Mouse (Mus musculus) mature B cell (primary cell): Measurements from ENCODE around the gene Large1.
"Not testable (repeated sequence)": the region's sequence is repeated elsewhere in the genome, so short reads cannot be mapped to it uniquely, and the experiment has no call there.

Experiments
- in situ Hi-C: fragments of 300-500 bp; cut with MboI; formaldehyde crosslinking; loops from 2 replicates; pipeline ENCODE4 v1.14.3; 2019

Gene Large1

GRCm38 (mm10) chr8:73353108-73353793 lies at the start of gene Large1:
TSS of gene Large1 (minus strand) at chr8:73353540.
- in situ Hi-C loops: no loop called here

DNA sequence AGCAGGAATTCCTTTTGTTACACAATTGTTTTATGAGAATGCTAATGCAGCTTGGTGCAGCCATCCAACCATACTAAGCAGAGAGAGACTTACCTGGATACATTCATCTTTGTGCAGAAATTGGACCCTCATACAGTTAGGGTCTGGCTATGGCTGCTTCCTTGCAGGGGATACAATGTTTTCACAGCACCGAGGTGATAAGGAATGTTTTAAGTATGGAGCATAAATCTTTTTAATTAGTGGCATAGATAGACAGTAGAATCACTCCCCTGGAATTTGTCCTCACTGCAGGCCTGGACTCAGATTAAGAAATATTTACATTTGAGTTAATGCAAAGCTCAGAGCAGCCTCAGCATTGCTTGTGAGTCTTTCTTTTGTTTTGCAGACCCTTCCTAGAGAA lies 47.0 kb upstream of the Large1 start:
- in situ Hi-C loops: no loop called here

- in situ Hi-C loops: not testable (repeated sequence)
Observed at GRCm38 (mm10) chr8:73373001-73373400, 19.7 kb upstream of the Large1 start.

- in situ Hi-C loops: no loop called here
Observed at GRCm38 (mm10) chr8:73355979-73356378, 2.6 kb upstream of the Large1 start.

DNA sequence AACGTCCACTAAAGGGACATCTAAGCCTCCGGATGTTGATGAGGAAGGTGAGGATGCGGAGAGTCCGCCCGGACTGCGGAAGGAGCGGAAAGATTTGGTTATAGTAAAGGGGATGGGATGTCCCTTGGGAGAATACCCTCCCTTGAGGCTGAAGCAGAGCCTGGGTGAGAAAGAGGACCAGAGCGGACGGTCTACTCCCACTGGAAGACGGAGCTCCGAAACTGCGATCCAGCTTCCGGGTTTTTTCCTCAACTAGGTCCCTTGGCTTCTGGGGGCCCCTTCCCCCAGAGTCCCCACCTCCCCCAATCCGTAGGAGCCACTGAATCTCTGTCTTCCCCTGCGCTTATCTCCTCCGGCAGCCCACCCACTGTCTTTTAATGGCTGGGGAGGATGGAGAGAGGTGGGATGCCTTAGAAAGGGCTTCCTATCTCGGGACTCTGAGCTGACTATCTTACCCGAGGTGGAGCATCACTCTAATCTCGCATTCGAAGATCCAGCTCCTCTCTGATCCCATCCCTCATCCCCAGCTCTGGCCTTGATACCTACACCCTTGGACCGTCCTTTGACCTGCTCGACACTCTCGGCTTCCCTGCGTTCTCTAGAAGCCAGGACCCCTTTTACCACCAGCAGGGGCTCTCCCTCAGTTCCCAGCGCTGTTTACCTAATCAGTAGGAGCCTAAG lies 1.0 kb upstream of the Large1 start:
- in situ Hi-C loops: no loop called here

GRCm38 (mm10) chr8:73353794-73354179 lies 447 bp upstream of the Large1 start:
- in situ Hi-C loops: no loop called here

GRCm38 (mm10) chr8:73352301-73353107 lies 836 bp downstream of the Large1 start:
- in situ Hi-C loops: no loop called here

DNA sequence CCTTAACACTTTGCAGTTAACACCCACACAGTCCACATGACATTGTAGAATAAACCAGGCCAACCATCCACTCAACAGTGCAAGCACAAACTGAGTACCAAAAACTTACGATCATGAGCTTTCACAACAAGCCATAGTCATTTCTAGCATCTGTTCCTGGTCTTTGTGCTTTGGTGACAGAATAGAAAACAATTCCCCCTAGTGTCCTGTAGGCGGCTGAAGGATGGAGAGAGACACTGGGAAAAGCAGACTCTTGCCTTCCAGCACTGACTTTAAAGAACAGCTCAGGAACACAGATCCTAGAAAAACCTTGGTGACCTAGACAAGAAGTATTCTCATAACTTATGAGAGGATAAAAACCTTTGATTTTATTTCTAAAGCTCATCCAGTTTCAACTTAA lies 3.0 kb downstream of the Large1 start:
- in situ Hi-C loops: no loop called here

- in situ Hi-C loops: no loop called here
Observed at GRCm38 (mm10) chr8:73342761-73343395, 10.5 kb downstream of the Large1 start.

DNA sequence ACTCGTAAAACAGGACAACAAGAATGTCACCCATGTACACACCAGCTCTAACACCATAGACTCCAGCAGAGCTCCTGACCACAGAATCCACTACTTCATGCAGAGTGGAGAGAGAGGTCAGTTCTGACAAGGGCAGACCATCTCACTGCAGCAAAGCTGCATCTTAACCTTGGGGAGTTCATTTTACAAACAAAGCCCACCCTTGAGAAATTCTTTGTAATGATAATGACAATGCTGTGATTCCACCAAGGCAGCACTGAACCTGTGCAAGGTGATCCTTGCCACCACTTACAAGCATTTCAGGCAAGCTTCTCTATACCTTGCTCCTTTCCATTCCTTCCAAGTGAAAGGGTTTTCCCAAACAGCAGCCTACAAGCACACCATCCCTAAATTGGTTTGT lies 16.5 kb downstream of the Large1 start:
- in situ Hi-C loops: no loop called here

DNA sequence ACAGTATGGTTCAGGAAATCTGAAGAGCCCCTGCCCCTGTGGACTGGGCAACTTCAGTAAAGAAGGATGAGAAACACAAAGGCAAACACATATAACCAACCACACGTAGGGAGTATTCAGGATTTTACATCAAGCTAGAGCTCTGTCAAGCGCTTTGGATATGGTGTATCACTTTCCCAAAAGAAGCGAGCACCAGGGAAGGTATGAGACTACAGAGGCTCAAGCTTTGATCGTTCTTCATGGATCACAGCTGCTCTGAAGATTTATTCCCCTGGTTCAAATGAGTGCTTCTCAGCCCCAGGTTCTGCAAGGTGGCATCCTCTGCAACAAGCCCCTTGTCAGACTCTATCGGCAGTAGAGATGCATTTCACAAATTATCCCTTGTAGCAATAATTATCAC lies 24.2 kb downstream of the Large1 start:
- in situ Hi-C loops: no loop called here

- in situ Hi-C loops: no loop called here
Observed at GRCm38 (mm10) chr8:73328056-73328455, 25.3 kb downstream of the Large1 start.

GRCm38 (mm10) chr8:73324667-73325066 lies 28.7 kb downstream of the Large1 start:
- in situ Hi-C loops: no loop called here

DNA sequence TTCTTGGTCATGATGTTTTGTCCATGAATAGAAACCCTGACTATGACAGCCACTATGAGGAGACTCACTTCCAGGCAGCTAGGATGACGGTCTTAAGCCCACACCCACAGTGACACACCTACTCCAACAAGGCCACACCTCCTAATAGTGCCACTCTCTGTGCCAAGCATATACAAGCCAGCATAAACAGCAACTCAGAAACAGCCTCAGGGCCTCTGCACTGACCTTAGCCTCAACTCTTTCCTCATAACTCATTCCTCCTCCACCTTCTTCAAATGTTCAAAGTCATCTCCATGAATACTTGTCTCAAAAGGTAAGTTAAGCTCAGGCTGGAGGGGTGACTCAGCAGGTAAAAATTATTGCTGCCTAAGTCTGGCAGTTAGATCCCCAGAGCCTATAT lies 29.7 kb downstream of the Large1 start:
- in situ Hi-C loops: no loop called here

GRCm38 (mm10) chr8:73319500-73319899 lies 33.8 kb downstream of the Large1 start:
- in situ Hi-C loops: not testable (repeated sequence)

DNA sequence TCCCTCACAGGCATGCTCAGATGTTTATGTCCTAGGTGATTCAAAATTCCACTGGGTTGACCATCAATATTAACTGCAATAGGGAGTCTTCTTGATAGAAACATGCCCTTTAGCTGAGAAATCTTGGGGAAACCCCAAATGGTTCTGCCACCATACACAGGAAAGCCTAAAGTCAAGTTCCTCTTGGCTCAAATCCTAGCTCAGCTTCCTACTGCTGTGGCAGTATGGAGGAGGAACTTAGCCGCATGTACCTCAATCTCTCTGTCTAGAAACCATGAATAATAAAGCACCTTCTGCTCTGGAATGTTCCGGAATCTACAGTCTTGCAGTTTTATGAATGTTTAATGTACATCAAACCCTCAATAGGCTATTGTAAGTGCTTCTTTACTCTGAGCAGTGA lies 39.4 kb downstream of the Large1 start:
- in situ Hi-C loops: no loop called here

GRCm38 (mm10) chr8:73312714-73313607 lies 40.4 kb downstream of the Large1 start:
- in situ Hi-C loops: no loop called here

GRCm38 (mm10) chr8:73310471-73310870 lies 42.9 kb downstream of the Large1 start:
- in situ Hi-C loops: no loop called here

GRCm38 (mm10) chr8:73310036-73310435 lies 43.3 kb downstream of the Large1 start:
- in situ Hi-C loops: no loop called here

DNA sequence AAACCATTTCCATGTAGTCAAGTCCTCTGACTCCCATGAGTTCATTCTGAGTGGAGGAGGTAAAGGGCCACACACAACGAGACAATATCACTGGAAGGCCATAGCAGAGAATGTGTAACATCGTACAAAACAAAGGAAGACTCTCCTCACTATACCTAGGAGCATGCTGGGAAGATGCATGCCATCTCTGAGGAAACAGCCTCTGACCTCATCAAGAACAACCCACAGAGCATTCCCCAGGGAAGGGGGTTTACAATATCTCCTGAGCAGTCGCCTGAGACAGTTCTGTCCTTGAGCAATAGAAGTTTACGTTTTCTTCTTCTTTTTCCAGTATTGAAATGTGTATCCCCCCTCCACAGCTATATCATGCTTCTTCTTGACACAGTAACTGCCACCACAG lies 49.4 kb downstream of the Large1 start:
- in situ Hi-C loops: no loop called here

DNA sequence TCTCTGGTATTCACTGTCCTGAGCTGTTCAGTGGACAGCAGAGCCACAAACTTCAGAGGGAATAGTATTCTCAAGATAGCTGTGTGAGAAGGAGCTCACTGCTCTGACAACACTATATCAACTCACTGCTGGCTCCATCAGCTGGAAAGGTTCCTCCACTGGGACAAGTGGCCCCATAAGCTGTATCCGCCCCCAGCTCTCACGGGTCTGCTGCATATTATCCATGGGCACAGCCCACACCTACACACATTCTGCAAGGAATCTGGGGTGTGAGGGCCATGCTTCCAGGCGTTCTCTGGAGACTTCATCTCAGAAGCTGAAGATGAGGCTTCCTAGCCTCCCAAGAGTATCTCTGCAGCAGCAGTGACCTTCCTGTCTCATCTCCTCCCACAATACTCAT lies 50.4 kb downstream of the Large1 start:
- in situ Hi-C loops: no loop called here
